Mouse (Mus musculus) thymus, adult 18-20 months (tissue): ENCODE measurements at regions not wholly inside any gene's neighbourhood (a gene's known extent, or its start where the extent isn't known, plus 50 kb on each side); places are given as distances from the start of the nearest gene placed in this dataset.

Experiments used
- DNase-seq, 2 experiments: peaks; one replicate each; pipeline ENCODE4 v3.0.0; 2022; ENCODE audit warnings: mixed read lengths in 2 of 2

GRCm38 (mm10) chr7:37242476-37242875 lies 531.0 kb downstream of the Zfp536 start:
- no peak for DNase-seq

GRCm38 (mm10) chr7:37246156-37246555 lies 527.3 kb downstream of the Zfp536 start:
- no peak for DNase-seq

- no peak for DNase-seq
These were observed 519.0 kb downstream of the Zfp536 start for GRCm38 (mm10) chr7:37254431-37254830.

- no peak for DNase-seq
These were observed 517.6 kb downstream of the Zfp536 start for GRCm38 (mm10) chr7:37255840-37256239.

GRCm38 (mm10) chr7:37259293-37259692 lies 514.1 kb downstream of the Zfp536 start:
- no peak for DNase-seq

GRCm38 (mm10) chr7:37262846-37263245 lies 510.6 kb downstream of the Zfp536 start:
- DNase-seq, result no peak

- no peak for DNase-seq
These were observed 506.0 kb downstream of the Zfp536 start for GRCm38 (mm10) chr7:37267404-37267803.

GRCm38 (mm10) chr7:37270841-37271240 lies 502.6 kb downstream of the Zfp536 start:
- no peak for DNase-seq

- no peak for DNase-seq
These were observed 483.4 kb downstream of the Zfp536 start for GRCm38 (mm10) chr7:37290018-37290417.

- no peak for DNase-seq
These were observed 482.9 kb downstream of the Zfp536 start for GRCm38 (mm10) chr7:37290493-37291045.

GRCm38 (mm10) chr7:37291726-37292125 lies 481.7 kb downstream of the Zfp536 start:
- no peak for DNase-seq

- DNase-seq, result no peak
These were observed 480.9 kb downstream of the Zfp536 start for GRCm38 (mm10) chr7:37292554-37292953.

GRCm38 (mm10) chr7:37298888-37299287 lies 474.6 kb downstream of the Zfp536 start:
- no peak for DNase-seq

- no peak for DNase-seq
These were observed 468.0 kb downstream of the Zfp536 start for GRCm38 (mm10) chr7:37305463-37305862.

GRCm38 (mm10) chr7:37307191-37307590 lies 466.2 kb downstream of the Zfp536 start:
- DNase-seq, result no peak

- DNase-seq, result no peak
These were observed 448.8 kb downstream of the Zfp536 start for GRCm38 (mm10) chr7:37324653-37325052.

GRCm38 (mm10) chr7:37333451-37333850 lies 440.0 kb downstream of the Zfp536 start:
- DNase-seq, result no peak

- DNase-seq, result no peak
These were observed 438.2 kb downstream of the Zfp536 start for GRCm38 (mm10) chr7:37335212-37335611.

- no peak for DNase-seq
These were observed 437.1 kb downstream of the Zfp536 start for GRCm38 (mm10) chr7:37336171-37336850.

GRCm38 (mm10) chr7:37336851-37337531 lies 436.4 kb downstream of the Zfp536 start:
- DNase-seq, result no peak

GRCm38 (mm10) chr7:37337616-37338015 lies 435.8 kb downstream of the Zfp536 start:
- DNase-seq, result no peak

- DNase-seq, result no peak
These were observed 435.4 kb downstream of the Zfp536 start for GRCm38 (mm10) chr7:37338067-37338501.

- DNase-seq, result no peak
These were observed 430.8 kb downstream of the Zfp536 start for GRCm38 (mm10) chr7:37342613-37343012.

- no peak for DNase-seq
These were observed 430.3 kb downstream of the Zfp536 start for GRCm38 (mm10) chr7:37343021-37343593.
